Mouse (Mus musculus) lung, postnatal 0 days (tissue): ENCODE measurements around the gene Abi3. TPM values are rescaled to one million over a fixed set of nuclear protein-coding genes. Genes with fewer than 3 reads are reported as not detected.

Experiments
- ATAC-seq: fragments of 200-750 bp; cut with Nextera tagmentation; 2 replicates; pipeline ENCODE4 v1.8.0; 2017; ENCODE audit warnings: moderate library complexity
- DNase-seq: peaks from one replicate; pipeline ENCODE4 v3.0.0-alpha.2; 2016; ENCODE audit warnings: low spot score
- H3K27ac ChIP-seq: fragments of 300-500 bp; sonication (generic); 2 replicates; pipeline ENCODE4 v1.5.1; 2014; ENCODE audit warnings: antibody characterized with exemption, mild to moderate bottlenecking, low read length, mixed read lengths
- H3K27me3 ChIP-seq: fragments of 300-500 bp; sonication (generic); replicated peaks from 2 replicates; pipeline ENCODE4 v1.6.1; 2014; ENCODE audit warnings: low read length, mixed read lengths; ENCODE audit not compliant: insufficient read depth
- H3K36me3 ChIP-seq: fragments of 300-500 bp; sonication (generic); 2 replicates; pipeline ENCODE4 v1.6.1; 2014; ENCODE audit warnings: low read length, mixed read lengths; ENCODE audit not compliant: insufficient read depth
- H3K4me1 ChIP-seq: fragments of 300-500 bp; sonication (generic); 2 replicates; pipeline ENCODE4 v1.6.1; 2014; ENCODE audit warnings: antibody characterized with exemption, low read depth, low read length, mixed read lengths; ENCODE audit not compliant: insufficient read depth
- H3K4me2 ChIP-seq: fragments of 300-500 bp; sonication (generic); replicated peaks from 2 replicates; pipeline ENCODE4 v1.6.1; 2014; ENCODE audit warnings: low read depth, mild to moderate bottlenecking, low read length, moderate library complexity, mixed read lengths
- H3K4me3 ChIP-seq: fragments of 300-500 bp; sonication (generic); 2 replicates; pipeline ENCODE4 v1.5.1; 2014; ENCODE audit warnings: low read depth, low read length
- H3K9ac ChIP-seq: fragments of 300-500 bp; sonication (generic); replicated peaks from 2 replicates; pipeline ENCODE4 v1.6.1; 2014; ENCODE audit warnings: low read depth, mild to moderate bottlenecking
- H3K9me3 ChIP-seq: fragments of 300-500 bp; sonication (generic); 2 replicates; pipeline ENCODE4 v1.6.1; 2016; ENCODE audit warnings: low read length, mixed read lengths
- CTCF ChIP-seq: IDR thresholded peaks from 2 replicates; pipeline ENCODE4 v1.5.1; 2016; ENCODE audit warnings: antibody characterized with exemption, mild to moderate bottlenecking
- EP300 ChIP-seq: IDR thresholded peaks from 2 replicates; pipeline ENCODE4 v1.6.1; 2016; ENCODE audit warnings: antibody characterized with exemption, mild to moderate bottlenecking, control low read depth
- WGBS: fragments of 180-500 bp; shearing (Covaris S2); extraction: QIAGEN DNeasy Blood & Tissue Kit; methylation state at CpG from one replicate; pipeline ENCODE4 v1.1.7; 2014; 5-methylcytosine and 5-hydroxymethylcytosine counted together
- polyA plus RNA-seq: library from polyadenylated mRNA; unstranded; fragments of >200 nt; fragmentation: Nextera tagmentation; extraction: Ambion mirVana; gene quantifications from 2 replicates; pipeline ENCODE4 v1.2.1, GENCODE M21; 2015

Abi3 gene
- polyA plus RNA-seq, 1 experiment from 2014 or later: 33.3 TPM

- no peak for DNase-seq
- H3K4me2 ChIP-seq: no peak overlapping the region
- no peak overlapping the region for H3K9ac ChIP-seq
- TF ChIP-seq EP300: no peak
- TF ChIP-seq CTCF: no peak
- ATAC-seq: no peak
- 61% methylated on average over 11 of the region's 11 CpGs for WGBS
- H3K4me3 ChIP-seq: no peak overlapping the region
- no peak overlapping the region for H3K27ac ChIP-seq
- peaks cover 13% of the 10 kb centered on the region for H3K4me1 ChIP-seq
- no peaks in the 10 kb centered on the region for H3K9me3 ChIP-seq
- H3K36me3 ChIP-seq: no peaks in the 10 kb centered on the region
- peaks cover 43% of the 10 kb centered on the region for H3K27me3 ChIP-seq
Observed at GRCm38 (mm10) chr11:95828181-95828964, 13.9 kb downstream of the Abi3 start.

- Histone ChIP-seq H3K4me3 (no peak overlapping the region), H3K27me3 (peaks cover 39% of the 10 kb centered on the region), H3K4me2 (no peak overlapping the region), H3K9ac (no peak overlapping the region), H3K27ac (no peak overlapping the region), H3K4me1 (peaks cover 13% of the 10 kb centered on the region), H3K9me3 (no peaks in the 10 kb centered on the region), H3K36me3 (no peaks in the 10 kb centered on the region)
- WGBS: 15% methylated on average over 3 of the region's 3 CpGs
- peak; percentile 87 for DNase-seq
- TF ChIP-seq CTCF: peak; percentile 81
- TF ChIP-seq EP300: 0 out of 2 replicates have a peak, but pooled peaks have one; percentile 16
- ATAC-seq: no peak
Observed at GRCm38 (mm10) chr11:95827464-95828085, 14.7 kb downstream of the Abi3 start.

GRCm38 (mm10) chr11:95827168-95827447, 15.2 kb downstream of the Abi3 start:
- Histone ChIP-seq H3K36me3 (no peaks in the 10 kb centered on the region), H3K9me3 (no peaks in the 10 kb centered on the region), H3K4me2 (no peak overlapping the region), H3K9ac (no peak overlapping the region), H3K27ac (no peak overlapping the region), H3K4me3 (no peak overlapping the region), H3K4me1 (peaks cover 13% of the 10 kb centered on the region), H3K27me3 (peaks cover 34% of the 10 kb centered on the region)
- DNase-seq (no peak), ATAC-seq (no peak)
- WGBS: 17% methylated on average over 3 of the region's 3 CpGs
- TF ChIP-seq EP300 (no peak), CTCF (no peak)

GRCm38 (mm10) chr11:95826317-95827167, 15.7 kb downstream of the Abi3 start:
- H3K9me3 ChIP-seq: no peaks in the 10 kb centered on the region
- DNase-seq: no peak
- H3K4me3 ChIP-seq: no peak overlapping the region
- H3K4me2 ChIP-seq: no peak overlapping the region
- 43% methylated on average over 6 of the region's 6 CpGs for WGBS
- H3K4me1 ChIP-seq: peaks cover 13% of the 10 kb centered on the region
- H3K36me3 ChIP-seq: no peaks in the 10 kb centered on the region
- peaks cover 31% of the 10 kb centered on the region for H3K27me3 ChIP-seq
- ATAC-seq: no peak
- TF ChIP-seq EP300 (no peak), CTCF (no peak)
- H3K27ac ChIP-seq: no peak overlapping the region
- H3K9ac ChIP-seq: no peak overlapping the region

- 51% methylated on average over 3 of the region's 3 CpGs for WGBS
- no peak overlapping the region for H3K4me2 ChIP-seq
- ATAC-seq (no peak), DNase-seq (no peak)
- no peak overlapping the region for H3K27ac ChIP-seq
- no peak overlapping the region for H3K4me3 ChIP-seq
- no peaks in the 10 kb centered on the region for H3K9me3 ChIP-seq
- H3K36me3 ChIP-seq: no peaks in the 10 kb centered on the region
- H3K4me1 ChIP-seq: peaks cover 4% of the 10 kb centered on the region
- H3K9ac ChIP-seq: no peak overlapping the region
- H3K27me3 ChIP-seq: peaks cover 23% of the 10 kb centered on the region
- TF ChIP-seq EP300 (no peak), CTCF (no peak)
Observed at GRCm38 (mm10) chr11:95825625-95826024, 16.7 kb downstream of the Abi3 start.

GRCm38 (mm10) chr11:95824877-95825243, 17.4 kb downstream of the Abi3 start:
- no peak for TF ChIP-seq CTCF
- no peak for TF ChIP-seq EP300
- Histone ChIP-seq H3K4me2 (peak overlapping the region; percentile 98), H3K4me1 (no peaks in the 10 kb centered on the region), H3K9ac (peak overlapping the region; percentile 47), H3K36me3 (no peaks in the 10 kb centered on the region), H3K27me3 (peaks cover 15% of the 10 kb centered on the region), H3K9me3 (no peaks in the 10 kb centered on the region), H3K27ac (no peak overlapping the region), H3K4me3 (peak overlapping the region; percentile 57)
- under 1% methylated on average over 11 of the region's 11 CpGs for WGBS
- DNase-seq (peak; percentile 54), ATAC-seq (peak; percentile 2; the same call in 1 of the 2 replicates)
